Mouse (Mus musculus) CH12.LX (cell line): ENCODE results near the gene Sgpp2. TPM values are rescaled to one million over a fixed set of nuclear protein-coding genes. Genes with fewer than 3 reads are reported as not detected.

Experiments
- DNase-seq: peaks from one replicate; pipeline ENCODE4 v3.0.0-alpha.2; 2013; ENCODE audit errors: extremely low read depth
- H3K27ac ChIP-seq: 2 replicates; pipeline ENCODE4 v1.5.1; 2012; ENCODE audit warnings: low read depth, mild to moderate bottlenecking, control low read depth, moderate library complexity; ENCODE audit not compliant: insufficient read depth
- H3K27me3 ChIP-seq: replicated peaks from 2 replicates; pipeline ENCODE3; 2012; ENCODE audit warnings: inconsistent platforms
- H3K36me3 ChIP-seq, 2 experiments: replicated peaks in 1 of 2; 2 replicates each; pipeline versions ENCODE3 to v1.6.1; 2012; ENCODE audit warnings: inconsistent platforms in 1 of 2, low read length in 1 of 2, mild to moderate bottlenecking in 1 of 2, mixed read lengths in 1 of 2, moderate library complexity in 1 of 2; ENCODE audit not compliant: control insufficient read depth in 1 of 2, insufficient read depth in 1 of 2
- H3K4me1 ChIP-seq, 2 experiments: 2 replicates each; pipeline ENCODE4 v1.6.1; 2012; ENCODE audit warnings: inconsistent platforms in 1 of 2, moderate library complexity in 1 of 2; ENCODE audit not compliant: insufficient read depth in 2 of 2, control insufficient read depth in 1 of 2
- H3K4me2 ChIP-seq: 2 replicates; pipeline ENCODE4 v1.6.1; 2012; ENCODE audit warnings: low read depth, mild to moderate bottlenecking, control low read depth; ENCODE audit not compliant: poor library complexity, insufficient read depth, severe bottlenecking
- H3K4me3 ChIP-seq, 3 experiments: fragments of 150-350 bp in 1 of 3; sonication (generic) in 1 of 3; replicated peaks in 1 of 3; 2 replicates each; pipeline versions ENCODE3 to v1.5.1; 2011 to 2012; ENCODE audit warnings: low read depth in 2 of 3, low read length in 2 of 3, mild to moderate bottlenecking in 2 of 3, moderate library complexity in 2 of 3, control low read depth in 1 of 3, improper control_type of control experiment in 1 of 3, inconsistent platforms in 1 of 3, mixed read lengths in 1 of 3; ENCODE audit not compliant: poor library complexity in 1 of 3
- H3K79me2 ChIP-seq: replicated peaks from 2 replicates; pipeline ENCODE4 v1.6.1; 2012; ENCODE audit warnings: mild to moderate bottlenecking, moderate library complexity; ENCODE audit not compliant: control insufficient read depth, poor library complexity, insufficient read depth, severe bottlenecking; ENCODE audit errors: extremely low read depth
- H3K9ac ChIP-seq: 2 replicates; pipeline ENCODE4 v1.6.1; 2012; ENCODE audit warnings: low read depth, mild to moderate bottlenecking, control low read depth, moderate library complexity; ENCODE audit not compliant: insufficient read depth
- H3K9me3 ChIP-seq: replicated peaks from 2 replicates; pipeline ENCODE3; 2012; ENCODE audit warnings: low read length, inconsistent platforms, mixed read lengths
- BHLHE40 ChIP-seq: IDR thresholded peaks from 2 replicates; pipeline ENCODE4 v1.6.1; 2011; ENCODE audit warnings: mild to moderate bottlenecking, low read depth, low read length, improper control_type of control experiment
- CHD1 ChIP-seq: IDR thresholded peaks from 2 replicates; pipeline ENCODE4 v1.6.1; 2012; ENCODE audit warnings: low read depth, low read length, improper control_type of control experiment, inconsistent platforms
- ELF1 ChIP-seq: IDR thresholded peaks from 2 replicates; pipeline ENCODE4 v1.6.1; 2014; ENCODE audit warnings: low read depth, mild to moderate bottlenecking, inconsistent platforms, low read length, improper control_type of control experiment
- HCFC1 ChIP-seq: IDR thresholded peaks from 2 replicates; pipeline ENCODE4 v1.6.1; 2012; ENCODE audit warnings: low read depth, mild to moderate bottlenecking, inconsistent platforms, low read length, improper control_type of control experiment
- IRF4 ChIP-seq: IDR thresholded peaks from 2 replicates; pipeline ENCODE4 v1.6.1; 2014; ENCODE audit warnings: low read depth, mild to moderate bottlenecking, inconsistent platforms, low read length, improper control_type of control experiment
- MAFK ChIP-seq: IDR thresholded peaks from 2 replicates; pipeline ENCODE4 v1.6.1; 2011; ENCODE audit warnings: low read length, improper control_type of control experiment; ENCODE audit not compliant: insufficient replicate concordance
- MAX ChIP-seq: IDR thresholded peaks from 2 replicates; pipeline ENCODE4 v1.6.1; 2011; ENCODE audit warnings: low read length, improper control_type of control experiment
- MEF2A ChIP-seq: IDR thresholded peaks from 2 replicates; pipeline ENCODE4 v1.6.1; 2014; ENCODE audit warnings: low read depth, mild to moderate bottlenecking, inconsistent platforms, low read length, improper control_type of control experiment, borderline replicate concordance
- MXI1 ChIP-seq: IDR thresholded peaks from 2 replicates; pipeline ENCODE4 v1.6.1; 2011; ENCODE audit warnings: mild to moderate bottlenecking, low read depth, low read length, improper control_type of control experiment
- MYC ChIP-seq: IDR thresholded peaks from 2 replicates; pipeline ENCODE4 v1.6.1; 2011; ENCODE audit warnings: low read depth, mild to moderate bottlenecking, improper control_type of control experiment, low read length
- NRF1 ChIP-seq: IDR thresholded peaks from 2 replicates; pipeline ENCODE4 v1.6.1; 2014; ENCODE audit warnings: low read depth, mild to moderate bottlenecking, inconsistent platforms, low read length, improper control_type of control experiment, moderate library complexity
- SIN3A ChIP-seq: IDR thresholded peaks from 2 replicates; pipeline ENCODE4 v1.6.1; 2012; ENCODE audit warnings: low read length, improper control_type of control experiment, inconsistent platforms
- ZNF384 ChIP-seq: IDR thresholded peaks from 2 replicates; pipeline ENCODE4 v1.6.1; 2012; ENCODE audit warnings: low read depth, low read length, improper control_type of control experiment, inconsistent platforms
- dilution Hi-C: fragments of 300-500 bp; cut with MboI; formaldehyde crosslinking; loops from 2 replicates; pipeline ENCODE4 v1.14.3; 2020; ENCODE audit warnings: low sequenced_read_pairs; ENCODE audit not compliant: extremely low pct_unique_long_range_greater_than_20kb, extremely low pct_ligation_motif_present
- in situ Hi-C: fragments of 300-500 bp; cut with MboI; formaldehyde crosslinking; loops from 3 replicates; pipeline ENCODE4 v1.14.3; 2019; ENCODE audit warnings: low sequenced_read_pairs, low pct_ligation_motif_present, low pct_unique_long_range_greater_than_20kb, mixed read lengths
- polyA plus RNA-seq: library from polyadenylated mRNA; unstranded; fragments of >175 nt; gene quantifications from 2 replicates; pipeline ENCODE4 v1.2.1, GENCODE M21; 2012; ENCODE audit warnings: low read depth; ENCODE audit not compliant: insufficient read length
- total RNA-seq, 2 experiments: library from RNA; depleted of rRNA; stranded (reverse); fragments of 300-350 nt in 1 of 2; fragments of >200 nt in 1 of 2; gene quantifications; 2 replicates each; pipeline ENCODE4 v1.2.3; 2012 to 2014

The Sgpp2 gene
- total and polyA plus RNA-seq, 3 experiments, result 0.16 to 0.87 (median 0.59) TPM

- in situ Hi-C loops (loop anchor here (25.0 kb wide), 1 partner anchor 433 kb away; no protein-coding TSS in a partner anchor), dilution Hi-C loops (no loop called here)
- no peak for TF ChIP-seq CHD1
- no peak for TF ChIP-seq MYC
- TF ChIP-seq MAX, result no peak
- no peak for TF ChIP-seq HCFC1
- H3K79me2 ChIP-seq, result no peaks in the 10 kb centered on the region
- H3K4me2 ChIP-seq, result no peak overlapping the region
- H3K27ac ChIP-seq, result no peak overlapping the region
- no peaks in the 10 kb centered on the region for H3K27me3 ChIP-seq
- no peak overlapping the region for H3K9ac ChIP-seq
- peaks cover 42 to 84% of the 10 kb centered on the region in 2 experiments for H3K36me3 ChIP-seq
- peaks cover 16 to 55% of the 10 kb centered on the region in 2 experiments for H3K4me1 ChIP-seq
- H3K4me3 ChIP-seq, result no peak overlapping the region
- no peak for DNase-seq
- no peaks in the 10 kb centered on the region for H3K9me3 ChIP-seq
These were observed 110.1 kb downstream of the Sgpp2 start for GRCm38 (mm10) chr1:78420271-78420670.

- Histone ChIP-seq H3K9me3 (no peaks in the 10 kb centered on the region), H3K27ac (no peak overlapping the region), H3K4me3 (no peak overlapping the region), H3K4me2 (no peak overlapping the region), H3K79me2 (no peaks in the 10 kb centered on the region; the same call in 1 of the 2 replicates), H3K36me3 (peaks cover 45 to 82% of the 10 kb centered on the region in 2 experiments), H3K9ac (no peak overlapping the region), H3K4me1 (peaks cover 22 to 69% of the 10 kb centered on the region in 2 experiments), H3K27me3 (no peaks in the 10 kb centered on the region)
- DNase-seq, result no peak
- dilution Hi-C loops, result no loop called here
- TF ChIP-seq MEF2A, result no peak
- TF ChIP-seq SIN3A, result no peak
- no peak for TF ChIP-seq NRF1
- no peak for TF ChIP-seq MXI1
- in situ Hi-C loops, result loop anchor here (25.0 kb wide), 1 partner anchor 434 kb away; no protein-coding TSS in a partner anchor
These were observed 111.6 kb downstream of the Sgpp2 start for GRCm38 (mm10) chr1:78421749-78422148.

GRCm38 (mm10) chr1:78422576-78422975, 112.4 kb downstream of the Sgpp2 start:
- 0 out of 2 replicates have a peak overlapping the region, but pooled peaks have one; percentile 2 for H3K9ac ChIP-seq
- in situ Hi-C loops, result loop anchor here (25.0 kb wide), 1 partner anchor 435 kb away; no protein-coding TSS in a partner anchor
- H3K27me3 ChIP-seq, result no peaks in the 10 kb centered on the region
- H3K9me3 ChIP-seq, result no peaks in the 10 kb centered on the region
- H3K27ac ChIP-seq, result peak overlapping the region; percentile 87
- peak overlapping the region; percentile 42 for H3K4me2 ChIP-seq
- peak; percentile 84 for DNase-seq
- TF ChIP-seq BHLHE40 (peak; percentile 67; the same call in 1 of the 2 replicates), SIN3A (no peak), ZNF384 (peak; percentile 87), ELF1 (peak; percentile 30; the same call in 1 of the 2 replicates), MAFK (no peak), CHD1 (no peak), IRF4 (peak; percentile 38; the same call in 1 of the 2 replicates)
- H3K4me1 ChIP-seq, result peaks cover 22 to 77% of the 10 kb centered on the region in 2 experiments
- dilution Hi-C loops, result no loop called here
- no peak overlapping the region for H3K4me3 ChIP-seq
- peaks cover 38 to 77% of the 10 kb centered on the region in 2 experiments for H3K36me3 ChIP-seq
- no peaks in the 10 kb centered on the region; the same call in 1 of the 2 replicates for H3K79me2 ChIP-seq
